Mouse (Mus musculus) lung, postnatal 25 days (tissue): ENCODE results near the gene Tbc1d9b.
"Not testable (repeated sequence)": the region's sequence is repeated elsewhere in the genome, so short reads cannot be mapped to it uniquely, and the experiment has no call there.

Source experiments
- DNase-seq: peaks from one replicate; pipeline ENCODE4 v3.0.0; 2022; ENCODE audit warnings: low spot score

Gene Tbc1d9b

DNA sequence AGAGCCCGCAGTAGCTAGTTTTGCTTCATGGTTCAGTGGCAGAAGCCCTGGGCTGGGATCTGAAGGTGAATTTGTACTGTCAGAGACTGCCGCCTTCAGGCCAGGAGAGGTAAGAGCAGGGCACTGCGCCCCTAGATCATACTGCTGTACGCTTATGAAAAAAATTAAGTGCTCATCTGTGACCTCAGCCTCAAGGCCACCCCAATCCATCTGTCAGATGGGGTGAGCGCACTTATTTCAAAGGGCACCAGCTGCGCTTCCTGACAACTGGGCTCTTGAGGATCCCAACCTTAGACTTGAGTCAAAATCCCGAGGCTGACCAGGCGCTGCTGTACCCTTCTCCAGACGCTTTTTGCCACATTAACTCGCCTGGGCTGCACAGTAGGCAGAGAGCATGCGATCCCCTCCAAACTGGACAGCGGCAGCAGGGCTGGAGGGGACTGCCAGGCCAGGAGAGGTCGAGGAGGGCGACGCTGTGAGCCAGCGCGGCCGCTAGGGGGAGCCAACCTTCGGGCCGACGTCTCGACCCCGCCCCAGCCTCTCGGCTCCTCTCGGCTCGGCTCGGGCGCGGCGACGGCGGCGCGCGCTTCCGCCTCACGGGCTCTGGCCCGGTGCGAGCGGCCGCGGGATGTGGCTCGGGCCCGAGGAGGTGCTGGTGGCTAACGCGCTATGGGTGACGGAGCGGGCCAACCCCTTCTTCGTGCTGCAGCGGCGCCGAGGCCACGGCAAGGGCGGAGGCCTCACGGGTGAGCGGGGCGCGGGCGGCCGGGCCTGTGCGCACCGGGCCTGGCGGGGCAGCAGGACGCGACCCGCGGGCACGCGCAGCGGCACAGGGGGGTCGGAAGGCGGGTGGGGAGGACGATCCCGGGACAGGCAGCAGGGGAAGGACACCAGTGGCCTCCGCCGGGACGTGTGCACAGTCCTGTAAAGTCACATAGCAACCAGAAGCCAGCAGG lies at the start of gene Tbc1d9b:
TSS of gene Tbc1d9b (plus strand) at position 586 of the 956 bp plus-strand sequence.
- DNase-seq, result peak; percentile 91

DNA sequence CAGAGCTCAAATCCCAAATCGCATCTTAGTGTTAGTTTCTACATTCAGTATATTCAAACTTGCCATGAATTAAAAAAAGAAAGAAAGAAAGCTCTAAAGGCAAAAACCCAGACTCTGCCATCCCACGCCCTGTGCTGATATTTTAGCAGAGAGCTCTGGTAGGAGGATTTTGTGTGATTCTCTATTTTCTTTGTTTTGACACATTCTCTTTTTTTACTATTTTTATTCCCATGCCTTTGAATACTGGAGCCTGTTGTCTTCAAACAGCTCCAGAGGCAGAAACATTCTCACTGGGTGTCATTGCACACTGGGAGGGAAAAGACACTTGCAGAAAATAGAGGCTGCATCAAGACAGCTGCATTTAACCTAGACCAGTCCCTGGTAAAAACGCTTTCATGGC lies 45.0 kb upstream of the Tbc1d9b start:
- DNase-seq, result no peak

GRCm38 (mm10) chr11:50089840-50090239 lies 41.4 kb upstream of the Tbc1d9b start:
- no peak for DNase-seq

GRCm38 (mm10) chr11:50090982-50091675 lies 40.1 kb upstream of the Tbc1d9b start:
- DNase-seq, result no peak

DNA sequence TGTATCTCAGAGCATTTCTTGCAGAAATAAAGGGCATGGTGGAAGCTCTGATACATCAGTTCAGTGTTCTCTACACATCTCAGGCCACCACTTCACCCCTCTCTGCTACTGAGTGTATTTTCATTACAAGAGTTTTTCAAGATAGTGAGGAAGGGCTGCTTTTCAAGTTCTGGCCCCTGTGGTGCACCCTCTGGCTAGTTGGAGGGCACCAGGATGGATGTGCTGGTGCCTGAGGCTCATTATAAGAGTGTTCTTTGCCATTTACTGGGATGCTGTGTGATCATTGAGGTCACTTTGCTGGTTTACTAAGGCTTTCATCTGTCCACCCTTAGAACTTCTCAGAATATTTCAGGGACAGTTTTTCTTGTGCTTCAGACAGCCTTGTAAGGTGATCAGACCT lies 39.5 kb upstream of the Tbc1d9b start:
- no peak for DNase-seq

DNA sequence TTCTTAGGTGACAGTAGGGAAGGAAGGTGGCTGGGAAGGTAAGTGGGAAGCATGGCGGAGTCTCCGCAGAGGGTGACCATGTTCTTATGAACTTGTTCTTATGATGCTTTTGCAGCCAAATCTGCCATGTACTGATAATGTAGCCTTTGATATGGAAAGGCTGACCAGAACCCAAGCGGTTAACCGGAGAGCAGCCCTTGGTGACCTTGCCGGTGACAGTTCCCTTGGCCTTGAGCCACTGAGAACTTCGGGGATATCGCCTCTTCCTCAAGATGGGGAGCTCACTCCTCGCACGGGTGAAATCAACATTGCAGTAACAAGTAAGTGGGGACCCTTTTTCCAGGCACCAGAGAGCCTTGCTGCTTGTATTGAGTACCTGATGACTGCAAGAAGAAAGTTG lies 35.5 kb upstream of the Tbc1d9b start:
- DNase-seq, result no peak

DNA sequence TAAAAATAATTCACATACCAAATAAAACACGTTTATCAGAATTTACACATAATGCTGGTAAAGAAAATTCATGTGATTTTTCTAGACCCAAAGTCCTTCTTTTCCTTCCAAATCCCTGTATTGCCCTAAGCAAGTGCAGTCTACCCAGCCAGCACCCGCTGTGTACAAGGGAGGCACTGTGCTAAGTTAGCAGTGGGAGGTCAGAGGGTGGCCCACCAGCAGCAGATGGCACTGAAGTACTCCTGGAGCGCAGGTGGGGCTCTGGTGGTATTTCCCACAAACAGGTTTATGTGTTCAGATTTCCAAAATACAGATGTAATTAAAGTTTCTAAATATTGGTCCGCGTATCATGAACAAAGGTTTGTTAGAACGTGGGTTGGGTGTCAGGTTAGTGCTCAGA lies 34.1 kb upstream of the Tbc1d9b start:
- DNase-seq, result no peak

DNA sequence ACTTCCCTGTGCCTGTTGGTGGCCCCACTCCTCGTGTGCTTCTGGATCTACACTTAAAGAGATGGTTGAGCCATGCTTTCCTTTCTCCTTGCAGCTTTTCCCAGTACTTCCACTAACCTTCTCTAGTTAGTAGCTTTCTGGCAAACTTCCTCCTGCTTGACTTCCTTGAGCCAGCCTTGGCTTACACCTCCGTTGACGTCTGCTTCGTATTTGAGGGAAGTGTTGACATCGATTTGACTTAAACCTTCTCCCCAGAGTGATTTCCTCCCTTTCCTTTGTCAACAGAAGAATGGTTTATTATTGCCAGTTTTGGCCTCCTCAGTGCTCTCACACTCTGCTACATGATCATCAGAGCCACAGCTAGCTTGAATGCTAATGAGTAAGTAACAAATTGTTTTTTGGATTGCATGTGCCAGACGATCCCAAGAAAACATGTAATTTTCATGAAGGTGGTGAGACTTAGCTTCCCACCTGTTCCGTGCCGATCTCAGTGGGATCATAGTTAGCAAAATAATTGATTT lies 32.2 kb upstream of the Tbc1d9b start:
- no peak for DNase-seq

DNA sequence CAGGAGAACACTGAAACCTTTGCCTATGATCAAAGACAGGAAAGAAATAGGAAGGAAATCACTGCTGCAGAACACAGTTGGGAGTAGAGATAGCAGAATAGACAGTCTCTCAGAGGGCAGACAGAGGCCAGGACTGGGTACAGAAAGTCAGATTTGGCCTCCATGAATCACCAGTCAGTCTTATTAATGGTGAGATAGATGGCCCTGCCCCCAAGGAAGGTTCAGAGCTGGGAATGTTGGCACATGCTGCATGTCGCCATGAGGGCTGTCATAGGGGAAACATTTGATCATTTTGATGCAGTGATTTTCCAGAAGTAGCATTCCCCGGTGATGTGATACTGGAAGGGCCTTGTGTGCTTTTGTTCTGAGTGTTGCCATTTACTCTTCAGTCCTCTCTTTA lies 31.5 kb upstream of the Tbc1d9b start:
- no peak for DNase-seq

DNA sequence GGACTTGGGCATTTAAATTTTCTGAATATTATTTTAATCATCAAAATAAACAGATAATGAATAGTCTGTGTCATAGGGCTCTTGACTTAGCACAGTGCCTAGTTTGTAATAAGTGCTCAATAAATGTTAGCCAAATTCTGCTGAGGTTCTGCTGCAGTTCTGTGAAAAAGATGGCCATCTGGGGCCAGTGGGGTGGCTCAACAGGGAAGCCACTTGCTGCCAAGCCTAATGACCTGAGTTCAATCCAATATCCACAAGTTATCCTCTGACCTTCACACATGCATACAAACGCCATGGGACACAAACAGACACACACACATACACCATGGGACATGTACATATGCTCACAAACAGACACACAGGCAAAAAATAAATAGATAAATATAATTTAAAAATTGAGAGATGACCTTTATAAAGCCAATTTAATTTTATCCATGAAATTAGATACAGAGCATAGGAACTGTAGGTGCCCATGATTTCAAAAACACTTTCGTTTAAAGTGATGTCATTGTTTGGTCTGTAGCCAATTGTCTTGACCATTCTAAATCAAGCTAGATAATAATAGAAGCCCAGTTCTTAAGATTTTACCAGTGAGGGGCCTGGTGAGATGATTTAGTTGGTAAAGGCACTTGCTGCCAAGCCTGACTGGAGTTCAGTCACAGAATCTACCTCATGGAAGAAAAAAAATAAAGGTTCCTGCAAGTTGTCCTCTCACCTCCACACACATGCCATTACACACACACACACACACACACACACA lies 30.5 kb upstream of the Tbc1d9b start:
- no peak for DNase-seq

- DNase-seq, result not testable (repeated sequence)
These were observed 29.2 kb upstream of the Tbc1d9b start for GRCm38 (mm10) chr11:50101962-50102361.

GRCm38 (mm10) chr11:50104016-50104415 lies 27.2 kb upstream of the Tbc1d9b start:
- DNase-seq, result no peak

DNA sequence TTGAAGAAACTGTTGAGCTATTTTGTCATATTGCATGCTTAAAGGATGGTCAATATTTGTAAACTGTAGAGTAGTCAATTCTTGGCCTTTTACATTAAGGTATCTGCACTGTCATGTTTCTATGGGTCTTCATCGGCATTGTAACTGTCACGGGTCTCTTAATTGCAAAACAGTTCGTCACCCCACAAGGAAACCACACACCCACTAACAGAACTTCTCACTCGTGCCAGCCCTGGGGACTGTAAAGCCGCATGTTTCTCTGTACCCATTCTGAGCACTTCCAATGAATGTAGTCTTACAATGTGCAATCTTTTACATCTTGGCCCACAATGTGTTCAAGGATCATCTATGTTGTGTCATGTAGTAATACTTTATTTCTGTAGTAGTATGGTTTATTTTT lies 26.0 kb upstream of the Tbc1d9b start:
- no peak for DNase-seq

GRCm38 (mm10) chr11:50106024-50106423 lies 25.2 kb upstream of the Tbc1d9b start:
- no peak for DNase-seq

- peak; percentile 13 for DNase-seq
These were observed 22.4 kb upstream of the Tbc1d9b start for GRCm38 (mm10) chr11:50108823-50109244.

DNA sequence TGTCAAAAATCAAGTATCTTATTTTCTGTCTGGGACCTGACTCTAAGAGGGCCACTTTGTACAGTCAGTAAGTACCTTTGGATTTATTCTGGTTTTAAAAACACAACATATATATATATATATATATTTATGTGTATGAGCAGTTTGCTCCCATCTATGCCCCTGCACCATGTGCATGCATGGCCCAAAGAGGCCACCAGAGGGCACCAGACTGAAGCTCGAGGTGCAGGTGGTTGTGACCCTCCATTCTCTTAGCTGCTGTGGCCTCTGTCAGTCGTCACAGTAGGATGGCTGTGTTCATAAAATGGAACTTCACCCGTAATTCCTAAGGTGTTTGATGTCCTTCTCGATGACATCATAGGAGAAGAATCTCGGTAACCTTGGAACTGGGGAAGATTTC lies 16.9 kb upstream of the Tbc1d9b start:
- DNase-seq, result peak; percentile 83

GRCm38 (mm10) chr11:50122631-50123081 lies 8.5 kb upstream of the Tbc1d9b start:
- DNase-seq, result no peak

- no peak for DNase-seq
These were observed 3.4 kb upstream of the Tbc1d9b start for GRCm38 (mm10) chr11:50127781-50128180.

- DNase-seq, result no peak
These were observed 605 bp downstream of the Tbc1d9b start for GRCm38 (mm10) chr11:50131801-50132201.

DNA sequence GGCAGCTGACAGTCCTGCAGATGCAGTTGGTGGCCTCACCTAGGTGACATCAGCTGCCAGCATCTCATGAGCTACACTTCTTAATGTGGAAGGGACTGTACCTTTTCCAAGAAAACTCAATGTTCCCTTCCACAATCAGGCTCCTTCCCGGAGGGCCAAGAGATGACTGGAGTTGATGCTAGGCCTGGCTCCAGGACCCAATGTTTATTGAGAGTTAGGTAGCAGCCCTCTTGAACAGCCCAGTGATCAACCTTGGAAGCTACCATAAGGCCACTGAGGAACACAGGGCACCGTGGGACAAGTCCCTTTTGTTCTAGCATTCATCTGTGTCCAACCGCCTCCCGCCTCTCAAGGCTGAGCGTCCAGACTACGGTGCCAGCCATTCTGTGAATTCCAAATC lies 1.1 kb downstream of the Tbc1d9b start:
- no peak for DNase-seq

DNA sequence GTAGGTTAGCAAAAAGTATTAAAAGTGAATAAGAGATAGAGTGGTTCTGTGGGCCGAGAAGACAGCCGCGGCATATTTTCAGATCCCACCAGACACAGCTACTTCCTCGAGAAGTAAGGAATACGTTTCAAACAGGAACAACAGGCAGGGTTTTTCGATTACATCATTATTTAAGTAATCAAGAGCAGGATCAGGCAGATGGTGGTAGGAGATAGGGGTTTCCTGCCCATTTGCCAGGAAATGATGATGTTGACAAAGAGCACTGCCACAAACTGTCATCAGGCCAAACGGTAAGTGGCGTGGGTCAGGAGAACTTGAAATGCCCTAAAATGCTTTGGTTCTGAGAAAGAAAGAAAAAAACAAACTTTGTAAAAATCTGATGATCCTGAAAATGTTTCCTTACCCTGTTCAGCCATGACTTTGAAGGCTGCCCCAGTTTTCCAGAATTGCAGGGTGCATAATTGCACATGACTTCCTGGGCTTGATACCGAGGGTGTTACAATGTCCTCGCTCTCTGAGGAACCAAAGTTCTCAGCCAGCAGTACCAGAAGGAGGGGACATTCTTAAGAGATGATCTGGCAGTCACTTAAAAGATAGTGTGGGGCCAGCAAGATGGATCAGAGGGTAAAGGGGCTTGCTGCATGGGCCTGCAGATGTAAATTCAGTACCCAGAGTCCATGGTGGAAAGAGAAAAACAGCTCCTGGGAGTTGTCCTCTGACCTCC lies 3.1 kb downstream of the Tbc1d9b start:
- peak; percentile 48 for DNase-seq
